Mouse (Mus musculus) testis, postnatal 10 days (tissue): Measurements from ENCODE around the gene Urm1.
A peak's percentile ranks its signal among the peaks of the same experiment; 100 is the strongest.
"Not testable (repeated sequence)": the region's sequence is repeated elsewhere in the genome, so short reads cannot be mapped to it uniquely, and the experiment has no call there.

Source experiments
- DNase-seq: peaks from one replicate; pipeline ENCODE4 v3.0.0; 2021; ENCODE audit warnings: low spot score

Urm1 gene

DNA sequence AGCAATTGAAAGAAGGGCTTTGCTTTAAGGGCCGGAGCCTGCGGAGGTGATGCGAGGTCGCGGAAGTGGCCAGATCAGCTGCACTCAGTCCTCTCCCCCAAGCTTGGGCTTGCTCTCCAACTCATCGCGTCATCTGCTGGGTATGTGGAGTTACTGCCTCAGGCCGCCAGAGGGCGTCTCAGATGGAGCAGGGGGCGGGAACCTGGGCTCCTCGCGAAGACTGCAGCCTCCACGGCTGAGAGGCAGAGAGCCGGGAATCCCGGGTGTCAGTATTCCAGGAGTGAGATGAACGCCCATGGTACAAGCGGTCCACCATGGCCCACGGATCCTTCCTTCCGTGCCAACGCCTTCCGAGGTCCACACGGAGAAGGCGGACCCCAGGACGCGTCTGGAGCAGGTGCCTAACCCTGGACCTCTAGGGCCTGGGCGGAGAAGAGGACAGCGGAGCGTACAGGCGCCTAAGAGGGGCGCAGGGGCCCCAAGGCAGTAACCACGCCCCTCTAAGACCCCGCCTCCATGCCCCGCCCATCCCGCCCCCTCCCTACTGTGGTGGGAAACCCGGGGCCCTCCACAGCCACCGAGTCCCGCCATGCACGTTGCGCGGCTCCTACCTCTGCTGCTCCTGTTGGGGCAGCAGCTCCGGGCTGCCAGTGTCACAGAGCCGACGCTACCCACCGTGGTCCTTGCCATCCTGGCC lies 49.2 kb downstream of the Urm1 start, which contains the start of gene Cercam:
Gene Cercam (plus strand): TSS at position 216 of the 697 bp plus-strand sequence.
- DNase-seq: peak; percentile 91

DNA sequence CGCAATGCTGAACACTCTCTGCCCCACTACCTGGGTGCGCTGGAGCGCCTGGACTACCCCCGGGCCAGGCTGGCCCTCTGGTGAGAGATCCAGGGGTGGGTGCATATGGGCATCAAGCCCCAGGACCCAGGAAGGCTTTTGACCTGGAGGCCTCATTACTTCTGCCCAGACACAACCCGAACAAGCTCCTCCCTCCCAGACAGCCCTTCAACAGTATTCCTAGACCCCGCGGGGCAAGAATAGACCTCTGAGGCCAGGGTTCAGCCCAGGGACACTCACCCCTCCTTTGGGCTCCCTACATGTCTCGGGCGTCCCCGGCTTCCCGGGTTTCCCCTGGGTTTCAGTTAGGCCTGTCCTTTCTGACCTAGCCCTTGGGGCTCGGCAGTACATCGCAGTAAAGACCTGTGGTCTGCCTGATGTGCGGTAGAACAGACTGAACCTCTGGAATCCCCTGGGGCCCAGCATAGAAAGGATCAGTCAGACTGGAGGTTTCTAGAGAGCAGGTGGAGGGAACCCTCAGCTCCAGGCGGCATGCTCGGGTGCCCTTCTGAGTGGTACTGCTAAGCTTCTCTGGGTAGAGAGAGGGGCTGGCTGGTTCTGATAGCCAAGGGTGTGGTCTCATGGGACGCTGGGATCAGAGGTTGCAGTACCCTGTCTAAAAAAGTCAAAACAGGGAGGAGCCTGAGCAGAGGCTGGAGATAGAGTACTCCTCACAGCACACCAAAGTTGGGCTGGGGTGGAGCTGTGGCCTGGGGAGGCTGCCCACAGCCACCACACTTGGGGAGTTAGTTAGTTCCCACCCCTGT lies 50.0 kb downstream of the Urm1 start:
- no peak for DNase-seq

DNA sequence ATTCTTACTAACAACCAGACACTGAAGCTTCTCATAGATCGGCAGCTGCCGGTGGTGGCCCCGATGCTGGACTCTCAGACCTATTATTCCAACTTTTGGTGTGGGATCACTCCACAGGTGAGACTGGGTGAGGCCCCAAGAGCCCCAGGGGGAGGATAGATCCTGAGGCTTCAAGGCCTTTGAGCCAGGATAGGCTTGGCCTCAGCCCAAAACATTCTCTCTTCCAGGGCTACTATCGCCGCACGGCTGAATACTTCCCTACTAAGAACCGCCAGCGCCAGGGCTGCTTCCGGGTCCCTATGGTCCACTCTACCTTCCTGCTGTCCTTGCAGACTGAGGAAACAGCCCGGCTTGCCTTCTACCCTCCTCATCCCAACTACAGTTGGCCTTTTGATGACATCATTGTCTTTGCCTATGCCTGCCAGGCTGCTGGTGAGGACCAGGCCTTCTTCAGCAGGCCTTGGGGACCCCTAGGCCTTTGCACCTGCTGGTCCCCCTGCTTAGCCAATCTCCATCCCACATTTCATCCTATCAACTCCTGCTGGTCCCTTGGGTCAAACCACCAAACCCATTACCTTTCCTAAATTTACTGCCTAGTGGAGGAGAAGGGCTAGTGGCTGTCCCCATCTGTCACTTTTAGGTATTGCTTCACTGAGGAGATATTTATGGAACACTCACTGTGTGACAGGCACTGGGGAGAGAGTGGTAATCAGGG lies 52.9 kb downstream of the Urm1 start:
- no peak for DNase-seq

DNA sequence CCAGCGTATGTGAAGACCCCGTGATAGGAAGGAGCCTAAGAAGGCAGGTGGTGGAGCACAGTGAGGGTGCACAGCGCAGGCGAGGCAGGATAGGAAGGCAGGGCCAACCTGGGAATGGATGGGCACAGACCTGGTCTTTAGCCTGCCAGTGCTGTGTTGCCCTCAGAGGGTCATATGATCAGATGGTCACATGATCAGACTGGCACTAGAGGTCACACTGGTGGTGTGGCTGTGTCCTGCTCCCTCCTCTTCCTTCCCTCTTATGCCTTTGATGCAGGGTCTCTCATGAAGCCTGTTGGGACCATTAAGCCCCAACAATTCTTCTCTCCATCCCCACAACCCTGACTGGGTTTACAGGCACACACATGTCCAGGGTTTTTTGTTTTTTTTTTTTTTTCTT lies 53.9 kb downstream of the Urm1 start:
- no peak for DNase-seq

DNA sequence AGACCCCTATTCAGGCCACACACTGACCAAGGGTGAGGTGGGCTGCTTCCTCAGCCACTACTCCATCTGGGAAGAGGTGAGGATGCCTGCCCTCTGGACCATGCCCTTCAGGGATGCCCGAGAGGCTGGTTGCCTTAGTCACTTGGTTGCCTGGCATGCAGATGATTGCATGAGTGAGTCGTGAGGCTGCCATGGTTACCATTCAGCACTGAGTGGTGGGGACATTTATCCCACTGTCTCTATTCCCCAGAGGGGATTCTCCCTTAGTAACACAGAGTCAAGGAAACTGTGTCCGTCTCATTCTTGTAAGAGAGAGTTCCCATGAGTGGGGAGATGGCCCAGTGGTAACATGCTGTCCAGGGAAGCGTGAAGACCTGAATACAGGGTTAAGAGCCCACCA lies 58.2 kb downstream of the Urm1 start:
- no peak for DNase-seq

DNA sequence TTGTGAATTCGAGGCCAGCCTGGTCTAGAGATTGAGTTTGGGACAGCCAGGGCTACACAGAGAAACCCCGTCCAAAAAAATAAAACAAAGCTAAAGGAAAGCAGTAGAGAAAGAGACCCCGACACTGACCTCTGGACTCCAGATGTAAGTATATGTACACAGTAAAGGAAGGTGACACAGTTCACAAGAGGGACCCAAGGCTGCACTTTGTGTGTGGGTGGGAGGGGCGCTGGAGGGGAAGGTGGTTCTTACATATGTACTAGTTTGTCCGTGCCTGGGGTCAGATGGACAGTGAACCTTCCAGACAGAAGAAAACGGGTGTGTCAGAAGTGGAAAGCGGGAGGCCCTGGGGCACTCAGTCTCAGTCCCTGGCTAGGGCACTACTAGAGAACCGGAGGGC lies 59.3 kb downstream of the Urm1 start:
- no peak for DNase-seq

DNA sequence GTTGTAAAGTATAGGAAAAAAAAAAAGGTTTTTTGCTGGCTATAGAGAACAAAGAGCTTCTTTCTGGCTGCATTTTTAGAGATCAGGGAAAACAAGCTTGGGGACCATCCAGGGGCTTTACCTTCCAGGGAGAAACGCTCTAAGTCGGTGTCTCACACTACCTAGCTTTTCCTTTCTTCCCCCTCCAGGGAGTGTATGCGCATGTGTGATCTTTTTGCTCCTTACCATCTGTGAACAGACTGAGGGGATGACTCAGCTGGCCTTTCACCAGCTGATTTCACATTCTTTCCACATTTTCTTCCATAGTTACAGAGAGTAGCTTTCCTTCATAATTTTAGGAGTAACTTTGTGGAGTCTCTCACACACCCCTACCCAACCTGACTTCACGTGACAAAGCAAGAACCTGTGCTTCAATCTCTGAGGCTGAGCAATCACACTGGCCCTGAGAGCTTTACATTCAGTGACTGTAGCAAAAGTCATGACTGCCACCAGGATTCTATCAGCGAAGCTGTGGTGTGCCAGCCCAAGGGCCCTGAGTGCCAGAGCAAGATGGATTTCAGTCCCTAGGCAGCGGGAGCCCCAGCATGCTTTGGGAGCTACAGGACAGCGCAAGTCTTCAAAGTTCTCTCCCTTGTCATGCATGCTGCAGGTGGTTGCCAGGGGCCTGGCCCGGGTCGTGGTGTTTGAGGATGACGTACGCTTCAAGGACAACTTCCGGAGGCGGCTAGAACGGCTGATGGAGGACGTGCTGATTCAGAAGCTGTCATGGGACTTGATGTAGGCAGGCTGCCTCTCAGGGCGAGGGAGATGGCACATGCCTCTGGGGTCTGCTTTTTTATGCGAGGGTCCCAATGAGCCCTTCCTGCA lies 60.3 kb downstream of the Urm1 start:
- DNase-seq: peak; percentile 57

DNA sequence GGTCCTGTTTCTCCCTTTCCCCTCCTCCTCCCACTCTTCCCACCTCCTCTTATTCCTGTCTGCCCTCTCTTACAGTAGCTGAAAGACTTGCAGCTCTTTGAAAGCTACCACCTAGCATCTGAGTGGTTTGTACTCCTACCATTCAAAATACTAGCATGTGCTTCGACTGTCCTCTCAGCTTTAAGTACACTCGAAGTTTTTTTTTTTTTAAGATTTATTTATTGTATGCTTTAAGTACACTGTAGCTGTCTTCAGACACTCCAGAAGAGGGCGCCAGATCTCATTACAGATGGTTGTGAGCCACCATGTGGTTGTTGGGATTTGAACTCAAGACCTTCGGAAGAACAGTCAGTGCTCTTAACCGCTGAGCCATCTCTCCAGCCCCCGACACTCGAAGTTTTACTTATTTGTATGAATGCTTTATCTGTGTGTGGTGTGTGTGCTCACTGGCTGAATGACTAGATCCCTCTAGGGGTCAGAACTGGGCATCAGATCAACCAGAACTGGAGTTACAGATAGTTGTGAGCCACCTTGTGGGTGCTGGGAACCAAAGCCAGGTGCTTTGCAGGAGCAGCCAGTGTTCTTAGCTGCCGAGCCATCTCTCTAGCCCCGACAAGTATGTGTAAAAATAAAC lies 66.9 kb downstream of the Urm1 start:
- DNase-seq: not testable (repeated sequence)

DNA sequence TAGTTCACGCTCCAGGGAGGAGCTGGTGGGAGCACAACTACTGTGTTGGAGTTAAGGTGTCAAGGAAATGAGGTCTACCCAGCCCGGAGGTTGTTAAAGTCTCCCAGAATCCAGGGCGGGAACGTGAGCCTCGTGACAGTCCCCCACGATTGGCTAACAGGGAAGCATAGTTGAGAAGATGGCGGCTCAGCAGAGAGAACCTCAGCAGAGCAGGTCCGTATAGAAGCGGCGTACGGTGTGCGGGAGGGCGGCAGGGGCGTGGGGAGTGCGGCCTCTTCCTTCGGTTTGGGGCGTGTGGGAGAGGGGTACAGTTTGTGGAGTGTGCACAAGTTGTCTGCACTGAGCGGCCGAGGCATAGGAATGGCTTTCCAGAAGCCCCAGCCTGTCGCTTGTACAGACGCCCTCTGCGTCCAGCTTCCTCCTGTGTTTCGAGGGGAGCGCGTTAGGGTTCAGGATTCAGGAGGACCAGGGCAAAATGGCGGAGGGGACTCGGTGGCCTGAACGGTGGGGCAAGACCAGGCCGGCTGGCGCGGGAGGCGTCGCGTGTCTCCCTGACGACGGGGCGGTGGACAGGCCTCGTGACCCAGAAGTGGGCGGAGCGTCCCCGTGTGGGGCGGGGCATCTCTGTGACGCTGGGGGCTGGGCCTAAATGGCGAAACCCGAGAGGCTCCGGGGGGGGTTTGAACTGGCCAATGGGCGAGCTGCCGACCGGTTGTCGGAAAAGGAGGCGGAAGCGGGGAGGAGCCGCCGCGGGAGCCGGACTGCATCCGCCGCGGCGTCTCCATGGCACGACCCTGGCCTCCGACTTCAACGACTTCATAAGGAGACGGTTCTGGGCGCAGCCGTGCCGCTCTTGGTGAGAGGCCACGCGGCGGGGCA lies 69.4 kb downstream of the Urm1 start, which contains the start of gene Odf2:
Gene Odf2 (plus strand): TSS at position 156 of the 879 bp plus-strand sequence.
- DNase-seq: peak; percentile 100

DNA sequence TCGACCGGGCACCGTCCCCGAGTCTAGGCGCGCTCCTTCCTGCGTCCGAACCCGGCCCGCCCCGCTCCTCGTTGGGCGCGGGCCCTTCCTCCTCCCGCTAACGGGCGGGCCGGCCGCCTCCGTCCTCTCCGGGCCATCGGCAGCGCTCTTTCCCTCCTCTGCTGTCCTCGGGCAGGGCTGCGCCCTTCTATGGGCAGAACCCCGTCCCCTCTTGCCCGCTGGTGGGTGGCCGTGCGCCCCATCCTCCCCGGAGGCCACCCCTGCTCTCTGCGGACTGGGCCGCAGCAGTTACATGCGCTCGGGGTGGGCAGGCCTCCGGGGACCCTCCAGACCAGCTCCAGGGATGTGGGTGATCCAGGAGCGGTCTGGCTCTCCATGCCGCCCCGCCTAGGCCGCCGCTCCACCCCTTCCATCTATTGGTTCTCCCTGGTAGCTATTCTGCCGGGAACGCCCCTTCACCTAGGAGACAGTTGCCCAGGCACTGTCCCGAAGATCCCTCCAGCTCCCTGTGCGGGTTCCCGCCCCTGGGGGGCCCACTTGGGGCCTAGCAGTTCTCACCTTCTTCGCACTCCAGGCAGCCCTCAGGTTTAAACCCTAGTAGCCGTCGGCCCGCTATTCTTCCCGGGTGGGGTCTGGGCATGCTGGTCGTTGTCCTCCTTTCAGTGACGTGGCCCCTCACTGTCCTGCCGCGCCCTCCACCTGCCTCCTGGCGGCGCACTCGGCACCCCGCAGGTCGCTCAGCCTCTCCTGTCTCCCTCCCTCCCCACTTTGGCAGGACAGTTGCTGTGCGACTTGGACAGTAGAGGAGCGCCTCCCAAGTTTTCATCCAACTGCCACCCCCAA lies 70.3 kb downstream of the Urm1 start:
- peak; percentile 91 for DNase-seq

DNA sequence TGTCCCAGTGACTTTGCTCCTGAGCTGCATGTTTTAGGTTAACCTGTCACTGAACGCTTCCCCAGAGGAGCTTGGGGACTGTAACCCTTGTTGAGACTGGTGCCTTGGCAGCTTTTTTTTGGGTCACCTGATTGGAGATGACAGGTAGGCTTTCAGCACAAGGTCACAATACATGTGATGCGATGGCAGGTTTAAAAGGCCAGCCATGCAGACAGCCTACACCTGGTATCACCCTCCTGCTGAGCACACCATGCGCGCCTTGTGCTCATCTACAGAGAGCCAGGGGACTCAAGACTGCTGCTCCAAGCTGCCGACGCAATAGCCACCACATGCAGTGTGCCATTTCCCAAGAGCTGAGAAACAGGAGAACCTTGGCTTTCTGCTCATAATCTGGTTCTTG lies 71.9 kb downstream of the Urm1 start:
- no peak for DNase-seq
